Mouse (Mus musculus) G1E (cell line): ENCODE results near the gene Fbxo47. TPM values are rescaled to one million over a fixed set of nuclear protein-coding genes. Genes with fewer than 3 reads are reported as not detected.
"Not testable (repeated sequence)": the region's sequence is repeated elsewhere in the genome, so short reads cannot be mapped to it uniquely, and the experiment has no call there.

Source experiments
- ATAC-seq: 2 replicates; pipeline ENCODE4 v1.8.0; 2016; ENCODE audit warnings: mild to moderate bottlenecking; ENCODE audit not compliant: insufficient number of reproducible peaks, poor library complexity, low FRiP score, severe bottlenecking; ENCODE audit errors: extremely low read depth
- DNase-seq: peaks from one replicate; pipeline ENCODE4 v3.0.0; 2012; ENCODE audit warnings: low spot score
- H3K27me3 ChIP-seq: 2 replicates; pipeline ENCODE4 v1.6.1; 2012; ENCODE audit warnings: mild to moderate bottlenecking, low read length, inconsistent platforms; ENCODE audit not compliant: insufficient read depth
- H3K36me3 ChIP-seq: replicated peaks from 2 replicates; pipeline ENCODE3; 2012; ENCODE audit warnings: mild to moderate bottlenecking, inconsistent platforms
- H3K4me1 ChIP-seq: 2 replicates; pipeline ENCODE4 v1.6.1; 2012; ENCODE audit warnings: low read depth, low read length, inconsistent platforms, mixed read lengths; ENCODE audit not compliant: insufficient read depth
- H3K4me3 ChIP-seq: 2 replicates; pipeline ENCODE4 v1.5.1; 2012; ENCODE audit warnings: low read depth, mild to moderate bottlenecking, inconsistent platforms, low read length, moderate library complexity, mixed read lengths
- H3K9me3 ChIP-seq: replicated peaks from 2 replicates; pipeline ENCODE4 v1.6.1; 2012; ENCODE audit warnings: inconsistent platforms
- CTCF ChIP-seq: IDR thresholded peaks from 2 replicates; pipeline ENCODE4 v1.5.1; 2012; ENCODE audit warnings: low read depth, low read length, inconsistent platforms, mixed read lengths
- GATA1 ChIP-seq: IDR thresholded peaks from 2 replicates; pipeline ENCODE4 v1.6.1; 2012; ENCODE audit warnings: borderline replicate concordance, low read length, inconsistent platforms, mixed read lengths
- GATA2 ChIP-seq: IDR thresholded peaks from 2 replicates; pipeline ENCODE4 v1.6.1; 2012; ENCODE audit warnings: low read depth, low read length, inconsistent platforms, borderline replicate concordance
- POLR2AphosphoS5 ChIP-seq: IDR thresholded peaks from 2 replicates; pipeline ENCODE4 v1.6.1; 2012; ENCODE audit warnings: low read depth, low read length, inconsistent platforms; ENCODE audit not compliant: insufficient replicate concordance
- TAL1 ChIP-seq: conservative IDR thresholded peaks from 2 replicates; pipeline ENCODE4 v1.6.1; 2012; ENCODE audit warnings: low read depth, low read length, inconsistent platforms, mixed read lengths
- polyA plus RNA-seq: library from polyadenylated mRNA; stranded (reverse); fragments of >175 nt; gene quantifications from 2 replicates; pipeline ENCODE4 v1.2.3, GENCODE M21; 2012
- total RNA-seq, 2 experiments: library from RNA; stranded (forward) in 1 of 2; stranded (reverse) in 1 of 2; fragments of 200-1000 nt in 1 of 2; fragments of >200 nt in 1 of 2; fragmentation: Nextera tagmentation in 1 of 2; gene quantifications; 2 replicates each; pipeline ENCODE4 v1.2.3; 2014 to 2017

The Fbxo47 gene
- total and polyA plus RNA-seq, 3 experiments = 0.55 to 1.9 TPM; not detected in 1

GRCm38 (mm10) chr11:97838779-97839440 lies 45.0 kb downstream of the Fbxo47 start:
- TF ChIP-seq GATA2 = no peak
- TF ChIP-seq TAL1 = no peak
- no peak for TF ChIP-seq POLR2AphosphoS5
- TF ChIP-seq GATA1 = no peak
- TF ChIP-seq CTCF = no peak
- peaks cover 42% of the 10 kb centered on the region for H3K4me1 ChIP-seq
- H3K36me3 ChIP-seq = peaks cover 50% of the 10 kb centered on the region
- no peak for ATAC-seq
- H3K4me3 ChIP-seq = no peak overlapping the region
- no peaks in the 10 kb centered on the region for H3K9me3 ChIP-seq
- no peak for DNase-seq
- H3K27me3 ChIP-seq = no peaks in the 10 kb centered on the region; the same call in 1 of the 2 replicates

DNA sequence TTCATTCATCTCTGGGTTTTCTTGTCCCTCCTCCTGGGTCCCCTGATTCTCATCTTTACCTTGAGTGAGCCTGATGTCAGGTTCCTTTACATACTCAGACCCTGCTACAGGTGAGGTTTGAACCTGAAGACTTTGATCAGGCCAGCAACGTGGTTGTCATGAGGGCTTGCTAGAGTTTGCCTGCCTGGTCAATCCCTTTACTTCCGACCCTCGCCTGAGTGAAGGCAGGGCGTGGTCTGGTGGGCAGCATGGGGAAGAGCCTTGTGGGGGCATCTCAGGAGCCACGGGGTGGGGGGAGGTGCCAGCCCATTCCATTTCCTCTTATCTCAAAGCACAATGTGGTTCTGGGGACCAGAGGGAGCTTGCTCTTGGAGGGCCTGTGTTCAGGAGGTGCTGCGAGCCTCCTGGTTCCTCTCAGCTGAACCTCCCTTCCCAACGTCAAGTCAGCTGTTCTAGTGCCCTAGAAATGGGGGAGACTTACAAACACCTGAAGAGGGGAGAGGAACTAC lies 46.3 kb downstream of the Fbxo47 start:
- peaks cover 42% of the 10 kb centered on the region for H3K4me1 ChIP-seq
- no peaks in the 10 kb centered on the region; the same call in 1 of the 2 replicates for H3K27me3 ChIP-seq
- ATAC-seq (0 out of 2 replicates have a peak, but pooled peaks have one; percentile 1), DNase-seq (no peak)
- H3K4me3 ChIP-seq = peak overlapping the region; percentile 21; the same call in 1 of the 2 replicates
- TF ChIP-seq TAL1 (0 out of 2 replicates have a peak, but pooled peaks have one; percentile 24), CTCF (no peak), POLR2AphosphoS5 (no peak)
- H3K36me3 ChIP-seq = peaks cover 62% of the 10 kb centered on the region
- H3K9me3 ChIP-seq = no peaks in the 10 kb centered on the region

DNA sequence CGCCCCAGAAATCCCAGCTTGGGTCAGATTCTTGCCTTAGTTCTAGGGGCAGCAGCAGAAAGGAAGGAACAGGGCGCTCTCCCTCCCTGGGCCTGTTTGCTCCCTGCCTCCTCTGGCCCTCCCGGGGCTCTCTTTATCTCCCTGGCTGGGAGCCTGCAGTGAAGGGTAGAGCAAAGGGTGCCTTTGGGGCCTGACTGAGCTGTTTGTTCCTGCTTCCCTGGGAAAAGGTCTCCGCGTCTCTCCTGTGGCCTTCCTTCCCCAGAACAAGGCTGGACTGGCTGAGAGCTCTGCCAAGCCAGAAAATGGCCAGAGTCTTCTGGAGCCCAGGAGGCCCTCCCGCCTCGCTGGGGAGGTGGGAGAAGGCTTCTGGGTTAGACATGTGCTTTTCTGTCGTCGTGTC lies 46.9 kb downstream of the Fbxo47 start:
- not testable (repeated sequence) for H3K4me3 ChIP-seq, H3K9me3 ChIP-seq, H3K27me3 ChIP-seq, DNase-seq, ATAC-seq
- Histone ChIP-seq H3K36me3 (peaks cover 68% of the 10 kb centered on the region), H3K4me1 (peaks cover 40% of the 10 kb centered on the region)

- Histone ChIP-seq H3K36me3 (peaks cover 73% of the 10 kb centered on the region), H3K9me3 (no peaks in the 10 kb centered on the region), H3K4me1 (peaks cover 45% of the 10 kb centered on the region), H3K4me3 (no peak overlapping the region), H3K27me3 (no peaks in the 10 kb centered on the region)
- TF ChIP-seq TAL1 = no peak
- TF ChIP-seq GATA1 = no peak
- TF ChIP-seq POLR2AphosphoS5 = no peak
- no peak for TF ChIP-seq GATA2
- no peak for TF ChIP-seq CTCF
- ATAC-seq = no peak
- no peak for DNase-seq
Observed at GRCm38 (mm10) chr11:97836541-97836940, 47.4 kb downstream of the Fbxo47 start.

GRCm38 (mm10) chr11:97833352-97833751 lies 50.6 kb downstream of the Fbxo47 start:
- Histone ChIP-seq H3K4me1 (peaks cover 32% of the 10 kb centered on the region), H3K27me3 (no peaks in the 10 kb centered on the region), H3K9me3 (no peaks in the 10 kb centered on the region), H3K36me3 (peaks cover 92% of the 10 kb centered on the region), H3K4me3 (no peak overlapping the region)
- TF ChIP-seq POLR2AphosphoS5 (no peak), CTCF (no peak), TAL1 (no peak), GATA1 (no peak), GATA2 (no peak)
- ATAC-seq (no peak), DNase-seq (no peak)

- Histone ChIP-seq H3K36me3 (peaks cover 92% of the 10 kb centered on the region), H3K27me3 (no peaks in the 10 kb centered on the region), H3K4me3 (no peak overlapping the region), H3K4me1 (peaks cover 20% of the 10 kb centered on the region), H3K9me3 (no peaks in the 10 kb centered on the region)
- ATAC-seq (no peak), DNase-seq (no peak)
- TF ChIP-seq POLR2AphosphoS5 (no peak), GATA2 (no peak), TAL1 (no peak), CTCF (no peak), GATA1 (no peak)
Observed at GRCm38 (mm10) chr11:97832001-97832400, 52.0 kb downstream of the Fbxo47 start.

DNA sequence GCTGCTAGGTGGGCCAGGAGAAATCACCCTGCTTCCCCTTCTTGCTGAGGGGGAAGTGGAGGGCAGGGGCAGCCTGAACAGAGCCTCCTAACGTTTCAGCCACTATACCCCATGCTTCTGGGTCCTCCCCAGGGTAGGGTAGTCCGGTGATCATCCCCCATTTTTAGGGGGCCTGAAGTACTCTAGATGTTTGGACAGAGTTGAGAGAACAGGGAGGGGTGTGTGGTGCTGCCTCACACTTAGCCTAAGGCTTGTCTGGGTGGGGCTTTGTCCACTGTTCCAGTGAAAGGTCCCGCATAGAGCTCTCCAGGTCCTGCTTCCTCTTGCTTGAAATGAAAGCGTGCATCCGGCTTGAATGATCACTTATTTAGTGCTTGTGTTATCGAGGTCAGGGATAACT lies 53.5 kb downstream of the Fbxo47 start:
- no peak for TF ChIP-seq GATA2
- no peak for TF ChIP-seq GATA1
- TF ChIP-seq POLR2AphosphoS5 = no peak
- no peak for TF ChIP-seq TAL1
- no peak for TF ChIP-seq CTCF
- Histone ChIP-seq H3K9me3 (no peaks in the 10 kb centered on the region), H3K27me3 (no peaks in the 10 kb centered on the region), H3K4me3 (no peak overlapping the region), H3K4me1 (peaks cover 28% of the 10 kb centered on the region), H3K36me3 (peaks cover 92% of the 10 kb centered on the region)
- no peak for DNase-seq
- no peak for ATAC-seq
